In genomic region chr3:90373432-90374028, GRCm38 (mm10) we compare ENCODE assay signal across 8 mouse cellular contexts. TPM values are rescaled to one million over a fixed set of nuclear protein-coding genes. Genes with fewer than 3 reads are reported as not detected.
A peak's percentile ranks its signal among the peaks of the same experiment; 100 is the strongest.
DNase-seq lines count a peak whose midpoint lies in the region; ATAC-seq lines count a peak whose summit lies in the region.

No protein-coding gene starts in this region.

- no peak overlapping the region for H3K9ac ChIP-seq in hindbrain, embryonic 16.5 days (ENCODE audit: low read depth, low read length)

- H3K4me1 ChIP-seq in hindbrain, embryonic 16.5 days (ENCODE audit: control insufficient read depth, insufficient read depth, low read depth, low read length): no peaks in the 10 kb centered on the region

- WGBS in hindbrain, embryonic 16.5 days: 26% methylated on average over 4 of the region's 4 CpGs

- peak; percentile 79 for ATAC-seq in hindbrain, embryonic 16.5 days
- ATAC-seq in megakaryocyte, adult 5-6 weeks (ENCODE audit: poor library complexity, severe bottlenecking): peak; percentile 84

- no peak overlapping the region for H3K4me3 ChIP-seq in hindbrain, embryonic 16.5 days (ENCODE audit: low read length)

- H3K27ac ChIP-seq in hindbrain, embryonic 16.5 days (ENCODE audit: low read depth, low read length): no peak overlapping the region

- no peaks in the 10 kb centered on the region for H3K36me3 ChIP-seq in hindbrain, embryonic 16.5 days (ENCODE audit: control insufficient read depth, insufficient read depth, low read length)

- no peaks in the 10 kb centered on the region for H3K9me3 ChIP-seq in hindbrain, embryonic 16.5 days (ENCODE audit: control insufficient read depth, low read length)

- peak; percentile 91 for DNase-seq in NIH3T3 (ENCODE audit: low read depth)
- peak; percentile 93 to 96 for DNase-seq in cerebellum, postnatal 10 days
- DNase-seq in frontal cortex, postnatal 36 days (ENCODE audit: low spot score in 2 of 2): peak; percentile 70 to 90
- DNase-seq in left cerebral cortex, adult 11 months (ENCODE audit: low spot score): peak; percentile 81
- DNase-seq in right cerebral cortex, adult 2 months (ENCODE audit: low spot score in 2 of 2): peak; percentile 88 to 93
- DNase-seq in urinary bladder, postnatal 4 days (ENCODE audit: low spot score in 2 of 2): peak; percentile 51 to 76

- no peaks in the 10 kb centered on the region for H3K27me3 ChIP-seq in hindbrain, embryonic 16.5 days (replicated peaks; ENCODE audit: control insufficient read depth, insufficient read depth, low read length)

- no peak overlapping the region for H3K4me2 ChIP-seq in hindbrain, embryonic 16.5 days (ENCODE audit: low read length)

RNA-seq across cellular contexts. Expression of gene Slc27a3, which starts 16.2 kb away (rescaled TPM):
- 30.1 and 30.8 TPM in 2 replicates for polyA plus RNA-seq in hindbrain, embryonic 16.5 days (2015; fragmentation: Nextera tagmentation; extraction: Ambion mirVana)
- total RNA-seq in megakaryocyte, adult 5-6 weeks (2015): 0.21 and 0.33 TPM in 2 replicates
- 1.1 and 3.0 TPM in 2 replicates for total RNA-seq in megakaryocyte, adult 5-6 weeks (2017)

RNA-seq across cellular contexts. Expression of gene Ints3, which starts 59.9 kb away (rescaled TPM):
- 27.8 and 30.3 TPM in 2 replicates for polyA plus RNA-seq in hindbrain, embryonic 16.5 days (2015; fragmentation: Nextera tagmentation; extraction: Ambion mirVana)
- 13.7 and 14.7 TPM in 2 replicates for total RNA-seq in megakaryocyte, adult 5-6 weeks (2015)
- total RNA-seq in megakaryocyte, adult 5-6 weeks (2017): 14.9 and 20.5 TPM in 2 replicates
